Mouse (Mus musculus) lung, adult 2 months (tissue): ENCODE measurements around the gene Luzp1. TPM values are rescaled to one million over a fixed set of nuclear protein-coding genes. Genes with fewer than 3 reads are reported as not detected.

Source experiments
- DNase-seq: peaks from one replicate; pipeline ENCODE4 v3.0.0; 2022
- H3K4me1 ChIP-seq: fragments of 200-500 bp; 2 replicates; pipeline ENCODE4 v1.6.1; 2011; ENCODE audit warnings: low read length; ENCODE audit not compliant: control insufficient read depth, insufficient read depth
- H3K4me3 ChIP-seq: fragments of 200-500 bp; replicated peaks from 2 replicates; pipeline ENCODE3; 2011; ENCODE audit warnings: low read depth, mild to moderate bottlenecking, control low read depth, low read length; ENCODE audit errors: extremely low read depth
- CTCF ChIP-seq: fragments of 200-500 bp; IDR thresholded peaks from 2 replicates; pipeline ENCODE4 v1.5.1; 2011; ENCODE audit warnings: mild to moderate bottlenecking, low read length, control low read depth; ENCODE audit not compliant: insufficient read depth
- POLR2A ChIP-seq: fragments of 200-500 bp; IDR thresholded peaks from 2 replicates; pipeline ENCODE4 v1.6.1; 2011; ENCODE audit warnings: low read depth, mild to moderate bottlenecking, control low read depth, low read length, borderline replicate concordance; ENCODE audit errors: extremely low read depth
- WGBS: fragments of 180-500 bp; shearing (Covaris S2); methylation state at CpG from one replicate; pipeline ENCODE4 v1.1.7; 2018; 5-methylcytosine and 5-hydroxymethylcytosine counted together
- polyA plus RNA-seq: library from polyadenylated mRNA; depleted of rRNA; stranded (reverse); fragments of >200 nt; gene quantifications from 2 replicates; pipeline ENCODE4 v1.2.3, GENCODE M21; 2012; rRNA removed

Luzp1 gene
- polyA plus RNA-seq, 1 experiment = 15.7 TPM

- DNase-seq = no peak
- Histone ChIP-seq H3K4me1 (peaks cover 13% of the 10 kb centered on the region), H3K4me3 (no peak overlapping the region)
- TF ChIP-seq CTCF = no peak
- no peak for TF ChIP-seq POLR2A
- WGBS = 69% methylated on average over 7 of the region's 7 CpGs
Measured at GRCm38 (mm10) chr4:136598268-136598876, 128.8 kb downstream of the Luzp1 start.

DNA sequence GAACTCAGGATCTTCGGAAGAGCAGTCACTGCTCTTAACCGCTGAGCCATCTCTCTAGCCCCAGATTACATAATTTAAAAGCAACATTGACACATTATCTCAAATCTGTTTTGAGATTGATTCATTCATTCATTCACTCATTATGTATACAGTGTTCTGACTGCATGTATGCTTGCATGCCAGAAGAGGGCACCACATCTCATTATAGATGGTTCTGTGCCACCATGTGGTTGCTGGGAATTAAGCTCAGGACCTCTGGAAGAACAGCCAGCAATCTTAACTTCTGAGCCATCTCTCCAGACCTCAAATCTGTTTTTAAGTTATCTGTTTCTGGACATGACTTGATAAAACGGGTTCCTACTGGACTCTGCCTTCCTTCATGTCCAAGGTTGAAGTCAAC is 130.3 kb downstream of the Luzp1 start:
- WGBS = 97% methylated on average over 3 of the region's 3 CpGs
- no peak overlapping the region for H3K4me3 ChIP-seq
- H3K4me1 ChIP-seq = peaks cover 13% of the 10 kb centered on the region
- no peak for TF ChIP-seq POLR2A
- TF ChIP-seq CTCF = no peak
- DNase-seq = no peak

DNA sequence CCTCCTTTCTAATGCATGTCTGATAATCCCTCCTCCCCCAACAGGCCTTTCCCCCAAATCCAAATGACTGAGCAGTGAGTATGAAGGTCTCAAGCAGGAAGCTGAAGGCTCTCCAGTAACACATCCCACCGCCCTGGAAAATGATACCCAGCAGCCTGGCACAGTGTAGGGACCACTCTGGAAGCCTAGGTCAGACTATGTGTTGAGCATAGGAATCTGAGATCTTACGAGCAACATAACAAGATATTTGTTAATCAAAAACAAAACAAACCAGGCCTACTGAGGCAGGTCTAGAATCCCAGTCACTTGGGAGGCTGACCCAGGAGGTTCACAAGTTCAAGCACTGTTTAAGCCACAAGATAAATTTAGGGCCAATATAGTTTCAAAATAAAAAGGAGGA is 131.0 kb downstream of the Luzp1 start:
- Histone ChIP-seq H3K4me3 (no peak overlapping the region), H3K4me1 (peaks cover 13% of the 10 kb centered on the region)
- WGBS = 87% methylated on average over 2 of the region's 2 CpGs
- no peak for TF ChIP-seq CTCF
- TF ChIP-seq POLR2A = no peak
- DNase-seq = no peak

DNA sequence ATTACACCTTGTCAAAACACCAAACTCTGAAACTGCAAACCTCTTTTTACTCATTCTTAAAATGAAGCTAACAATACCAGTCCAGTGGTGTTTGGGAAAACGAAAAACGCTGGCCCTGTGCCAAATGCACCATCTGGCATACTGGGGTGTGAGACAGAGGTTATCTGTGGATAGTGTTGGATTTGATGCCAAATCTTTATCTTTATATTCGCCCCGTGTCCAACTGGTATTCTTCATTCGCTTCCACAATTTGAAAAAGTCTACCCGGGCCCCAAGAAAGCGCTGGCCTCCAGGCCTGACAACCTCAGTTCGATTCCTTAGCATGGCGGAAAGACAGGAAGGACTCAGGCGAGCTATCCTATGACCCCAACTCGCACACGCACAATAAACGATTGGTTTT is 131.9 kb downstream of the Luzp1 start:
- TF ChIP-seq CTCF = no peak
- no peak for TF ChIP-seq POLR2A
- H3K4me3 ChIP-seq = peak overlapping the region; percentile 60
- peak; percentile 36 for DNase-seq
- WGBS = under 1% methylated on average over 13 of the region's 13 CpGs
- peaks cover 11% of the 10 kb centered on the region for H3K4me1 ChIP-seq

DNA sequence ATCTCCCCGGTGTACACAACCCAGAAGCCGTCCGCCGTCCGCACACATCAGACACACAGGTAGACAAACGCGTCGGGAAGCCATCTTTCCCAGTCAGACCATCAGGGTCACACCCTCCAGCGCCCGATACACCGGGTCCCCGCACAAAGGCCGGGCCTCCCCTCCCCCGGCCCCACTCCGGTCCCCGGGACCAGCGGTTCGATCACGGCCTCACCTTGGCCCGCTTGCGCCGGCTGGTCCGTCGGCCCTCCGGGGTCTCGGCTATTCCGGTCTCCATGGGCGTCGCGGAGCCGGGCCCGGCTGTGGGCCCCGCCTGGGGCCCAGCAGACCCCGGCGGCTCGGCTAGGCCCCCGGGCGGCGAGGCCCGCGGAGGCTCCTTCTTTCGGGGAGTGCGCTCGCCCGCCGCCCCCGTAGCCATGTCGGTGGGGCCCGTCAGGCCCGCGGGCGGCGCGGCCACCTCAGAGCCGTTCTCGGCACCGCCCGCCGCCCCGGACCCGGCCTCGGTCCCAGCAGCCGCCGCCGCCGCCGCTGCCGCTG is 132.5 kb downstream of the Luzp1 start:
- TF ChIP-seq CTCF (no peak), POLR2A (no peak)
- under 1% methylated on average over 67 of the region's 68 CpGs for WGBS
- Histone ChIP-seq H3K4me1 (peaks cover 11% of the 10 kb centered on the region), H3K4me3 (peak overlapping the region; percentile 60)
- DNase-seq = peak; percentile 67

- under 1% methylated on average over 45 of the region's 45 CpGs for WGBS
Measured at GRCm38 (mm10) chr4:136602568-136602967, 133.0 kb downstream of the Luzp1 start, which contains the start of gene Kdm1a. Gene Kdm1a, minus strand, starts transcription at chr4:136602723.

More at GRCm38 (mm10) chr4:136602568-136602967, 133.0 kb downstream of the Luzp1 start, which contains the start of gene Kdm1a:
- peak within 1 kb of the TSS; percentile 60 for H3K4me3 ChIP-seq
- TF ChIP-seq POLR2A (peak; percentile 79), CTCF (peak; percentile 76)
- peak; percentile 94 for DNase-seq
- peaks cover 11% of the 10 kb centered on the region for H3K4me1 ChIP-seq

Other genes with a start within 250 kb of the Luzp1 start
- gene Tcea3, start 222.0 kb upstream of the Luzp1 start, polyA plus RNA-seq = 7.0 and 13.3 TPM in 2 replicates
- gene Zfp46, start 185.1 kb upstream of the Luzp1 start, polyA plus RNA-seq = 20.4 and 33.4 TPM in 2 replicates
- 10.0 and 18.3 TPM in 2 replicates for gene Hnrnpr, start 158.8 kb upstream of the Luzp1 start, polyA plus RNA-seq
- gene Htr1d, start 46.2 kb upstream of the Luzp1 start, polyA plus RNA-seq = 0.10 TPM in 1 of 2 replicates, not detected in the other
- 0.72 and 1.1 TPM in 2 replicates for gene 6030445D17Rik, start 7.5 kb upstream of the Luzp1 start, polyA plus RNA-seq
- gene Kdm1a, start 133.0 kb downstream of the Luzp1 start, polyA plus RNA-seq = 21.3 and 24.5 TPM in 2 replicates
- not detected in 2 replicates for gene Tex46, start 140.7 kb downstream of the Luzp1 start, polyA plus RNA-seq
- 0.05 and 0.07 TPM in 2 replicates for gene Lactbl1, start 152.9 kb downstream of the Luzp1 start, polyA plus RNA-seq